Mouse (Mus musculus) heart, embryonic 13.5 days (tissue): ENCODE data around the gene Taf1c. TPM values are rescaled to one million over a fixed set of nuclear protein-coding genes. Genes with fewer than 3 reads are reported as not detected.

Experiments used
- ATAC-seq: fragments of 200-750 bp; cut with Nextera tagmentation; 2 replicates; pipeline ENCODE4 v1.8.0; 2017; ENCODE audit warnings: moderate TSS enrichment; ENCODE audit not compliant: insufficient number of reproducible peaks, low FRiP score, low TSS enrichment; ENCODE audit errors: extremely low read depth
- H3K27ac ChIP-seq: fragments of 300-500 bp; sonication (generic); replicated peaks from 2 replicates; pipeline ENCODE4 v1.5.1; 2015; ENCODE audit warnings: moderate library complexity, mild to moderate bottlenecking, inconsistent platforms
- H3K27me3 ChIP-seq: fragments of 300-500 bp; sonication (generic); replicated peaks from 2 replicates; pipeline ENCODE4 v1.6.1; 2015; ENCODE audit warnings: mild to moderate bottlenecking, inconsistent platforms
- H3K36me3 ChIP-seq: fragments of 300-500 bp; sonication (generic); 2 replicates; pipeline ENCODE4 v1.6.1; 2015; ENCODE audit warnings: mild to moderate bottlenecking, inconsistent platforms
- H3K4me1 ChIP-seq: fragments of 300-500 bp; sonication (generic); 2 replicates; pipeline ENCODE4 v1.6.1; 2015; ENCODE audit warnings: inconsistent platforms
- H3K4me2 ChIP-seq: fragments of 300-500 bp; sonication (generic); 2 replicates; pipeline ENCODE4 v1.6.1; 2015; ENCODE audit warnings: inconsistent platforms, mild to moderate bottlenecking, moderate library complexity
- H3K4me3 ChIP-seq: fragments of 300-500 bp; sonication (generic); 2 replicates; pipeline ENCODE4 v1.5.1; 2015; ENCODE audit warnings: moderate library complexity, mild to moderate bottlenecking, inconsistent platforms
- H3K9ac ChIP-seq: fragments of 300-500 bp; sonication (generic); 2 replicates; pipeline ENCODE4 v1.6.1; 2015; ENCODE audit warnings: inconsistent platforms, mild to moderate bottlenecking, moderate library complexity
- H3K9me3 ChIP-seq: fragments of 300-500 bp; sonication (generic); 2 replicates; pipeline ENCODE4 v1.6.1; 2016; ENCODE audit warnings: inconsistent platforms
- WGBS: fragments of 180-500 bp; shearing (Covaris S2); methylation state at CpG from one replicate; pipeline ENCODE4 v1.1.7; 2015; ENCODE audit warnings: mixed read lengths; 5-methylcytosine and 5-hydroxymethylcytosine counted together
- polyA plus RNA-seq: library from polyadenylated mRNA; unstranded; fragments of >200 nt; fragmentation: Nextera tagmentation; extraction: Ambion mirVana; gene quantifications from 2 replicates; pipeline ENCODE4 v1.2.1, GENCODE M21; 2015

Gene Taf1c
- polyA plus RNA-seq, 1 experiment from 2014 or later, result 6.6 TPM

GRCm38 (mm10) chr8:119604398-119604803 lies 621 bp downstream of the Taf1c start:
- Histone ChIP-seq H3K9ac (peak overlapping the region; percentile 88), H3K36me3 (peaks cover 37% of the 10 kb centered on the region), H3K27me3 (no peaks in the 10 kb centered on the region), H3K4me2 (peak overlapping the region; percentile 95), H3K9me3 (peaks cover 8% of the 10 kb centered on the region; the same call in 1 of the 2 replicates), H3K27ac (peak overlapping the region; percentile 59), H3K4me3 (peak overlapping the region; percentile 74), H3K4me1 (peaks cover 11% of the 10 kb centered on the region)
- no peak for ATAC-seq
- 22% methylated on average over 12 of the region's 12 CpGs for WGBS

GRCm38 (mm10) chr8:119603771-119604170 lies 1.3 kb downstream of the Taf1c start:
- H3K9me3 ChIP-seq, result peaks cover 2% of the 10 kb centered on the region; the same call in 1 of the 2 replicates
- H3K4me1 ChIP-seq, result peaks cover 11% of the 10 kb centered on the region
- ATAC-seq, result no peak
- H3K4me2 ChIP-seq, result peak overlapping the region; percentile 95
- no peaks in the 10 kb centered on the region for H3K27me3 ChIP-seq
- H3K9ac ChIP-seq, result peak overlapping the region; percentile 88
- peaks cover 43% of the 10 kb centered on the region for H3K36me3 ChIP-seq
- 88% methylated on average over 4 of the region's 4 CpGs for WGBS
- H3K4me3 ChIP-seq, result peak overlapping the region; percentile 74
- no peak overlapping the region for H3K27ac ChIP-seq

GRCm38 (mm10) chr8:119591456-119591855 lies 13.6 kb downstream of the Taf1c start:
- no peak for ATAC-seq
- H3K27me3 ChIP-seq, result 0 out of 2 replicates have a peak, but pooled peaks cover 4% of the 10 kb centered on the region
- no peaks in the 10 kb centered on the region for H3K9me3 ChIP-seq
- H3K4me3 ChIP-seq, result no peak overlapping the region
- peaks cover 49% of the 10 kb centered on the region for H3K4me1 ChIP-seq
- no peak overlapping the region for H3K9ac ChIP-seq
- no peak overlapping the region for H3K4me2 ChIP-seq
- no peak overlapping the region for H3K27ac ChIP-seq
- WGBS, result 90% methylated on average over 7 of the region's 7 CpGs
- H3K36me3 ChIP-seq, result no peaks in the 10 kb centered on the region

DNA sequence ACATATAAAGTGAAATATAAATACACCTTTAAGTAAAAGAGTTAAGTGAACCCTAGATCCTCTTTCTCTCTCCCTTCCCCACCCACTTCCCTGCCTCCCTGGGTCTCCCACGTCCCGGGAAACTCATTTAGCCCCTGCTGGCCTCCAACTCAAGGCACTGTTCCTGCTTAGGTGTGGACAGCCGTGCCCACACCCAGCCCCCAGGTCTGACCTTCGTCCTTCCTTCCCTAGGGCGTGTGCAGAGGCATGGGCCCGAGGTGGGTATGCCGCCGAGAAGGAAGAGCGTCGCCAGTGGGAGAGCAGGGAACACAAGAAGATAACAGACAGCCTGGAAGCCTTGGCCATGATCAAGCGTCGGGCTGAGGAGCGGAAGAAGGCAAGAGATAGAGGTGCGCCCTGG lies 14.7 kb downstream of the Taf1c start:
- Histone ChIP-seq H3K4me2 (no peak overlapping the region), H3K36me3 (no peaks in the 10 kb centered on the region), H3K9me3 (no peaks in the 10 kb centered on the region), H3K9ac (no peak overlapping the region), H3K4me3 (no peak overlapping the region), H3K27me3 (0 out of 2 replicates have a peak, but pooled peaks cover 4% of the 10 kb centered on the region), H3K27ac (no peak overlapping the region), H3K4me1 (peaks cover 50% of the 10 kb centered on the region)
- no peak for ATAC-seq
- WGBS, result 57% methylated on average over 14 of the region's 14 CpGs

- no peak; the same call in 1 of the 2 replicates for ATAC-seq
- Histone ChIP-seq H3K9me3 (no peaks in the 10 kb centered on the region), H3K4me2 (peak overlapping the region; percentile 43), H3K27me3 (0 out of 2 replicates have a peak, but pooled peaks cover 4% of the 10 kb centered on the region), H3K27ac (peak overlapping the region; percentile 87), H3K9ac (no peak overlapping the region), H3K4me1 (peaks cover 50% of the 10 kb centered on the region), H3K36me3 (no peaks in the 10 kb centered on the region), H3K4me3 (no peak overlapping the region)
- 11% methylated on average over 10 of the region's 10 CpGs for WGBS
Observed at GRCm38 (mm10) chr8:119588844-119589243, 16.2 kb downstream of the Taf1c start.

- Histone ChIP-seq H3K36me3 (no peaks in the 10 kb centered on the region), H3K27me3 (0 out of 2 replicates have a peak, but pooled peaks cover 4% of the 10 kb centered on the region), H3K9me3 (no peaks in the 10 kb centered on the region), H3K4me3 (no peak overlapping the region), H3K9ac (no peak overlapping the region), H3K27ac (peak overlapping the region; percentile 87), H3K4me2 (peak overlapping the region; percentile 43), H3K4me1 (peaks cover 50% of the 10 kb centered on the region)
- WGBS, result 61% methylated on average over 4 of the region's 4 CpGs
- ATAC-seq, result no peak
Observed at GRCm38 (mm10) chr8:119588321-119588720, 16.7 kb downstream of the Taf1c start.

DNA sequence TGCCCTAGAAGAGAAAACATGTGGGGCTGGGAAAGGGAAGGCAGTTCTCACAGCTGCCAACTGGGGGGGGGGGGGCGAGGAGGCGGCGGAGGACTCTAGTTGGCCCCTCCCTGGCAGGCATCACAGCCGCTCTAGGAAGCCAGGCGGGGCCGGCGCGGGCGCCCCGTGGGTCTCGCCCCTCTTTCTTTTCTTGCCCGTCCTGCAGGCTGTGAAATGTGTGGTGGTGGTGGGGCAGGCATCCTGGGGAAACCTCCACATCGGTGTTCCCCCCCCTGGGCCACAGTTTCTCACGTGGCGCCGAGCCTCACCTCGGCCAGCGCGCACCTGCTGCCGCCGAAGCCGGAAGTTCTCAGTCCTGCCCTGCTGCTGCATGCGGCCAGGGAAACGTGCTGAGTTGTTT lies 19.1 kb downstream of the Taf1c start:
- peaks cover 65% of the 10 kb centered on the region for H3K4me1 ChIP-seq

DNA sequence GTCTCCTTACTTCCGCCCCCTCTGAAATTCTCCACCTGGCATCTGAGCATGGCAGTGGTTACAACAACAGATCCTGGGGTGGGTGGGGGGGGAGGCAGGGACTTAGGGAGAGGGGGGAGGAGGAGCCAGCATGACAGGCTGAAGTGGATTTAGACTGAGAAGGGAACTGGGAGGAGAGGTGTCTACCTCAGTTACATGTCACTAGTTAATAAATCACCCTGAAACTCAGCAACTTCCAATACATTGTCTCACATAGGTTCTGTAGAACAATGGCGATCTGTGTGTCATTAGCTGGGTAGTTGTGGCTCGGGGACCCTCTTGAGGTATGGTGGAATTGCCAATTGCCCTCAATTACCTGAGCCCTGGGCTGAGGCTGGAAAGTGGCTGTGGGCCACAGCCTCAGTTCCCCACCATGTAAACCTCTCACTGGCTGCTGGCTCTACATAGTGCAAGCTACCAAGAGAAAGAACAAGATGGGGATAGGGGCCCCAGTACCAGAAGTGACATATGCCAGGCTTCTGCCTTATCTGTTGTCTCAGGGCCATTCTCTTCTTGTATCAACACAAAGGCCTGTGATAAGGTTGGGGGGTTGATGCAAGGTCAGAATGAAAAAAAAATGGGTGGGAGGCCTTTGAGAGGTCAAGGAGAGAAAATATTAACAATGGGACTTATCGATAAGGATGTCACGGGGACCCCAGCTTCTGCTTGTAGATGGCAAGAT lies 24.4 kb downstream of the Taf1c start:
- ATAC-seq, result no peak

More for the DNA sequence above, 19.1 kb downstream of the Taf1c start:
- peak overlapping the region; percentile 72 for H3K4me2 ChIP-seq
- H3K4me3 ChIP-seq, result peak overlapping the region; percentile 45
- no peak overlapping the region for H3K27ac ChIP-seq
- H3K9me3 ChIP-seq, result no peaks in the 10 kb centered on the region
- 20% methylated on average over 24 of the region's 24 CpGs for WGBS
- no peaks in the 10 kb centered on the region for H3K36me3 ChIP-seq
- peak overlapping the region; percentile 73 for H3K9ac ChIP-seq
- H3K27me3 ChIP-seq, result no peaks in the 10 kb centered on the region
- 0 out of 2 replicates have a peak, but pooled peaks have one; percentile 43 for ATAC-seq

GRCm38 (mm10) chr8:119579096-119579495 lies 25.9 kb downstream of the Taf1c start:
- no peak overlapping the region for H3K4me3 ChIP-seq
- H3K9me3 ChIP-seq, result no peaks in the 10 kb centered on the region
- no peaks in the 10 kb centered on the region for H3K36me3 ChIP-seq
- no peak overlapping the region for H3K27ac ChIP-seq
- H3K9ac ChIP-seq, result no peak overlapping the region
- no peak for ATAC-seq
- WGBS, result 46% methylated on average over 13 of the region's 13 CpGs
- H3K27me3 ChIP-seq, result peaks cover 32% of the 10 kb centered on the region
- H3K4me1 ChIP-seq, result peaks cover 37% of the 10 kb centered on the region
- H3K4me2 ChIP-seq, result no peak overlapping the region

More for the DNA sequence above, 24.4 kb downstream of the Taf1c start:
- Histone ChIP-seq H3K27ac (peak overlapping the region; percentile 21; the same call in 1 of the 2 replicates), H3K4me2 (no peak overlapping the region), H3K36me3 (no peaks in the 10 kb centered on the region), H3K4me3 (no peak overlapping the region), H3K9me3 (no peaks in the 10 kb centered on the region), H3K27me3 (peaks cover 29% of the 10 kb centered on the region), H3K9ac (no peak overlapping the region), H3K4me1 (peaks cover 46% of the 10 kb centered on the region)
- WGBS, result 53% methylated on average over 5 of the region's 5 CpGs

- Histone ChIP-seq H3K4me3 (peak overlapping the region; percentile 73), H3K27ac (no peak overlapping the region)
- WGBS, result 3% methylated on average over 16 of the region's 16 CpGs
Observed at GRCm38 (mm10) chr8:119575366-119575726, 29.7 kb downstream of the Taf1c start.

DNA sequence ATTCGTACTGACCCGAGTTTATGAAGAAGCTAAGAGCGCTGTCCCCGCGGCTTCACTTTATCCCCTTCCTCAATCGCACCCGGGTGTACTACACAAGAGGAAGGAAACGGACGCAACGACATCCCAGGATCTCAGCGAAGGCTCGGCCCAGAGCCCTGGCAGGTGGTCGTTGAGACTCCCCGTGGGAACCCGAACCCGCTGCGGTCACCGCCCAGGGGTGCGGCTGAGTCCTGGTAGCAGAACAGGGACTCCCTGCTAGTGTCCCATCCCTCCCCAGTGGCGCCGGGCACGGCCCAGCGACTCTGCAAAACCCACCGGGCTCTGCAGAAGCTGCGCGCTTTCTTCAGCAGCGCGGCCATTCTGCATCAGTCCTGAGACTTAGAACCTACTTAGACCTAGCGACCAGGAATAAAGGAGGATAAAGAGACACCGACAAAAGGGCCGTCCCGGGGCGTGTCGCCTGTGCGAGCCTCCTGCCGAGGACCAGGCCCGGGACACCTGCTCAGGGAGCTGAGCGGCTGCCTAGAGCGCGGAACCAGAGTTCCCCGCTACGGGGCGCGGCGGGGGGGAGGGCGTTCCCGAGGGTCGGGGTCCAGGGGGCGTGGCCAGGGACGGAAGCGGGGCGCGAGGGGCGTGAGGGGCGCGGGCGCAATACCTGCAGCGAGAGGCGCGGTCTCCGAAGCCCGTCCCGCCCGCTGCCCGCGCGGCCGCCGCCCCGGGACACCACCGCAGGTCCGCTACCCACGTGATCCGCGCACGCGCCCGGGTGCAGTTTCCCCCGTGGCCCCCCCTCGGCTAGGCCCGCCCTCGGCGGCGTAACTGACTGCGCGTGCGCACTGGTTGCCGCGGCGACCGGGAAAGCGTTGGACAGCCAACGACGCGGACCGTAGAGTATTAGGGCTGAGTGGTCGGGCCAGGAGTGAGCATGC lies 30.3 kb downstream of the Taf1c start, which contains the start of the genes Hsdl1 and Dnaaf1:
Gene Hsdl1 (minus strand): TSS at position 747 of the 929 bp plus-strand sequence.
Gene Dnaaf1 (plus strand): TSS at position 799 of the 929 bp plus-strand sequence.
- Histone ChIP-seq H3K9me3 (no peaks in the 10 kb centered on the region), H3K4me3 (peak within 1 kb of the TSS; percentile 73), H3K27me3 (peaks cover 39% of the 10 kb centered on the region), H3K36me3 (no peaks in the 10 kb centered on the region), H3K27ac (peak within 1 kb of the TSS; percentile 65), H3K9ac (peak within 1 kb of the TSS; percentile 88), H3K4me2 (peak within 1 kb of the TSS; percentile 99), H3K4me1 (peaks cover 27% of the 10 kb centered on the region)
- ATAC-seq, result peak; percentile 90
- WGBS, result 1% methylated on average over 88 of the region's 97 CpGs

More at GRCm38 (mm10) chr8:119575366-119575726, 29.7 kb downstream of the Taf1c start:
- peak overlapping the region; percentile 99 for H3K4me2 ChIP-seq
- no peak for ATAC-seq
- no peaks in the 10 kb centered on the region for H3K9me3 ChIP-seq
- H3K27me3 ChIP-seq, result peaks cover 39% of the 10 kb centered on the region
- H3K9ac ChIP-seq, result peak overlapping the region; percentile 88
- H3K36me3 ChIP-seq, result no peaks in the 10 kb centered on the region
- H3K4me1 ChIP-seq, result peaks cover 30% of the 10 kb centered on the region
